Mouse (Mus musculus): ENCODE data around the gene Alk. TPM values are rescaled to one million over a fixed set of nuclear protein-coding genes. Genes with fewer than 3 reads are reported as not detected.

Gene Alk
- total and polyA plus RNA-seq, 3 experiments, result not detected

DNA sequence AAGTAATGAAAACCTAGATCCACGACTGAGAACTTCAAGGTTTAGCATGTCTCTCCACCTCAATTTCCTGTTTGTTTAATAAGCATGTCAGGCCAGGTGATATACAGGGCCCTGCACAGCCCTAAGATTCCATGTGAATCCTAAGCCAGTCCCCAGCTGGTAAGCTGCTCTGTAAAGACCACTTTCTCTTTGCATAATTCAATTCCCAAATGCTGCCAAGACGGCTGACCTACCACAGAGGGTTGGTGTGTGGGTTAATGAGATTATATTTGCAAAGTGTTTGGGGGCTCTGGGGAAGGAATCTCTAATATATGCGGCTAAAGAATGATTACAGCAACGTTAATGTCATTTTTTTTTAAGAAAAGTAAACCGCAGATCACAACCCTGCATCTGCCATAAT is 130.3 kb downstream of the Alk start:
- Histone ChIP-seq H3K9me3 (replicated peaks; ENCODE audit: insufficient read depth, low read length) (no peaks in the 10 kb centered on the region), H3K36me3 (ENCODE audit: control insufficient read depth in 1 of 2, insufficient read depth in 2 of 2, low read length in 2 of 2) (no peaks in the 10 kb centered on the region), H3K4me1 (ENCODE audit: control insufficient read depth in 1 of 2, insufficient read depth in 2 of 2, low read length in 2 of 2) (no peaks in the 10 kb centered on the region), H3K4me3 (ENCODE audit: control insufficient read depth in 1 of 2, insufficient read depth in 1 of 2, low read depth in 2 of 2, low read length in 2 of 2) (no peak overlapping the region), H3K79me2 (ENCODE audit: control insufficient read depth, insufficient read depth, low read length, poor library complexity) (no peaks in the 10 kb centered on the region), H3K27me3 (ENCODE audit: control insufficient read depth in 1 of 2, insufficient read depth in 2 of 2, low read length in 2 of 2) (no peaks in the 10 kb centered on the region), H3K27ac (ENCODE audit: control insufficient read depth, low read depth, low read length) (no peak overlapping the region), H3K9ac (ENCODE audit: control insufficient read depth, low read depth, low read length, poor library complexity, severe bottlenecking) (no peak overlapping the region)
- TF ChIP-seq MAX (IDR thresholded peaks at IDR 0.05; ENCODE audit: low read length), result no peak
- no peak for TF ChIP-seq TCF12 (IDR thresholded peaks at IDR 0.05; ENCODE audit: low read depth, low read length)
- no peak for TF ChIP-seq ZKSCAN1 (IDR thresholded peaks at IDR 0.05; ENCODE audit: low read depth, low read length)
- no peak for TF ChIP-seq POLR2AphosphoS2 (IDR thresholded peaks at IDR 0.05; ENCODE audit: low read length)
- no peak for TF ChIP-seq ZNF384 (IDR thresholded peaks at IDR 0.05; ENCODE audit: low read depth, low read length)
- no peak for TF ChIP-seq RAD21 (IDR thresholded peaks at IDR 0.05; ENCODE audit: low read depth, low read length)
- TF ChIP-seq RCOR1 (IDR thresholded peaks at IDR 0.05; ENCODE audit: low read depth, low read length), result no peak
- TF ChIP-seq MYB (IDR thresholded peaks at IDR 0.05; ENCODE audit: low read depth, low read length), result no peak
- no peak for TF ChIP-seq USF2 (IDR thresholded peaks at IDR 0.05; ENCODE audit: borderline replicate concordance in 1 of 2, insufficient read depth in 1 of 2, low read depth in 1 of 2, low read length in 2 of 2)
- no peak for TF ChIP-seq BHLHE40 (IDR thresholded peaks at IDR 0.05; ENCODE audit: borderline replicate concordance, low read depth, low read length)
- no peak for TF ChIP-seq POLR2AphosphoS5 (IDR thresholded peaks at IDR 0.05; ENCODE audit: borderline replicate concordance, low read depth, low read length)
- DNase-seq (ENCODE audit: low read depth, low spot score), result no peak

DNA sequence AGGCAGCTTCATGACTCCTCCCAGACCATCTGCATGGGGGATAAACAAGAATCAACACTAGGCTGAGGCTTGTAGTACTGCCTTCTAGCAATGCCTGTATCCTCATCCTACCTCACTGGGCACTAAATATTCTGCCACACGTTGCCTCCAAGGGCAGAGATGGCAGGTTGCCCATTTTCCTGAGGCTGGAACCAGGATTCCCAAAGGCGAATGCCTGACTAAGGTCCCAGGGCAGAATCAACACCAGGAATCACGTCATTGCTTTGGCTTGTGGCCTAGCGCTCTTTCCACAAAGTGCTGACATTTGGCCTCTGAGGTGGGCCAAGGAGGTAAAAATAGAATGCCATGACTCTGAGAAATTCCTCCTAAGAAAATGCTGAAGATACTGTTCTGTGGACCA is 155.9 kb downstream of the Alk start:
- Histone ChIP-seq H3K79me2 (ENCODE audit: control insufficient read depth, insufficient read depth, low read length, poor library complexity) (no peaks in the 10 kb centered on the region), H3K36me3 (ENCODE audit: control insufficient read depth in 1 of 2, insufficient read depth in 2 of 2, low read length in 2 of 2) (no peaks in the 10 kb centered on the region), H3K27ac (ENCODE audit: control insufficient read depth, low read depth, low read length) (no peak overlapping the region), H3K27me3 (ENCODE audit: control insufficient read depth in 1 of 2, insufficient read depth in 2 of 2, low read length in 2 of 2) (no peaks in the 10 kb centered on the region), H3K9ac (ENCODE audit: control insufficient read depth, low read depth, low read length, poor library complexity, severe bottlenecking) (no peak overlapping the region), H3K9me3 (replicated peaks; ENCODE audit: insufficient read depth, low read length) (no peaks in the 10 kb centered on the region), H3K4me3 (ENCODE audit: control insufficient read depth in 1 of 2, insufficient read depth in 1 of 2, low read depth in 2 of 2, low read length in 2 of 2) (no peak overlapping the region), H3K4me1 (ENCODE audit: control insufficient read depth in 1 of 2, insufficient read depth in 2 of 2, low read length in 2 of 2) (no peaks in the 10 kb centered on the region)
- no peak for DNase-seq (ENCODE audit: low read depth, low spot score)
- no peak for TF ChIP-seq ELF1 (IDR thresholded peaks at IDR 0.05; ENCODE audit: low read depth, low read length)
- TF ChIP-seq E2F4 (IDR thresholded peaks at IDR 0.05; ENCODE audit: borderline replicate concordance, low read depth, low read length), result no peak
- no peak for TF ChIP-seq MXI1 (IDR thresholded peaks at IDR 0.05; ENCODE audit: low read depth, low read length)
- TF ChIP-seq POLR2AphosphoS5 (IDR thresholded peaks at IDR 0.05; ENCODE audit: borderline replicate concordance, low read depth, low read length), result no peak
- TF ChIP-seq POLR2AphosphoS2 (IDR thresholded peaks at IDR 0.05; ENCODE audit: low read length), result no peak
- TF ChIP-seq RCOR1 (IDR thresholded peaks at IDR 0.05; ENCODE audit: low read depth, low read length), result no peak
- no peak for TF ChIP-seq RAD21 (IDR thresholded peaks at IDR 0.05; ENCODE audit: low read depth, low read length)
- TF ChIP-seq HCFC1 (IDR thresholded peaks at IDR 0.05; ENCODE audit: low read depth, low read length), result no peak
- TF ChIP-seq UBTF (IDR thresholded peaks at IDR 0.05; ENCODE audit: borderline replicate concordance, insufficient read depth, low read depth, low read length), result no peak
- TF ChIP-seq ZKSCAN1 (IDR thresholded peaks at IDR 0.05; ENCODE audit: low read depth, low read length), result no peak
- TF ChIP-seq ZNF384 (IDR thresholded peaks at IDR 0.05; ENCODE audit: low read depth, low read length), result no peak
- TF ChIP-seq TAL1 (IDR thresholded peaks at IDR 0.05; ENCODE audit: low read length), result no peak
- TF ChIP-seq TBP (IDR thresholded peaks at IDR 0.05; ENCODE audit: low read depth, low read length), result no peak
- TF ChIP-seq MAX (IDR thresholded peaks at IDR 0.05; ENCODE audit: low read length), result no peak
- TF ChIP-seq MEF2A (IDR thresholded peaks at IDR 0.05; ENCODE audit: extremely low read depth, insufficient replicate concordance, low read depth, low read length, poor library complexity, severe bottlenecking), result no peak

Measured in MEL (cell line).